Mouse (Mus musculus) mouse embryonic stem cell (cell line): ENCODE results near the gene Card11.

Experiments
- in situ Hi-C, 2 experiments: fragments of 300-500 bp; cut with MboI; formaldehyde crosslinking; loops; 1 replicate in 1 of 2; 3 replicates in 1 of 2; pipeline ENCODE4 v1.14.3; 2019 to 2020; ENCODE audit warnings: low sequenced_read_pairs in 2 of 2, low pct_unique_long_range_greater_than_20kb in 1 of 2, mixed read lengths in 1 of 2; ENCODE audit not compliant: unreplicated experiment in 1 of 2

Gene Card11

GRCm38 (mm10) chr5:140999178-140999672 lies 1.2 kb downstream of the Card11 start:
- in situ Hi-C loops, result no loop called here

- in situ Hi-C loops, result no loop called here
These were observed 2.6 kb downstream of the Card11 start for GRCm38 (mm10) chr5:140997767-140998166.

- in situ Hi-C loops, result no loop called here
These were observed 8.0 kb downstream of the Card11 start for GRCm38 (mm10) chr5:140992093-140993070.

- in situ Hi-C loops, result no loop called here
These were observed 14.9 kb downstream of the Card11 start for GRCm38 (mm10) chr5:140985311-140986050.

- in situ Hi-C loops, result no loop called here
These were observed 19.0 kb downstream of the Card11 start for GRCm38 (mm10) chr5:140981370-140981805.

- in situ Hi-C loops, result no loop called here
These were observed 19.6 kb downstream of the Card11 start for GRCm38 (mm10) chr5:140980783-140981182.

- in situ Hi-C loops, result no loop called here
These were observed 20.3 kb downstream of the Card11 start for GRCm38 (mm10) chr5:140980051-140980450.

GRCm38 (mm10) chr5:140962945-140963344 lies 37.4 kb downstream of the Card11 start:
- in situ Hi-C loops, result no loop called here

- in situ Hi-C loops, result no loop called here
These were observed 39.6 kb downstream of the Card11 start for GRCm38 (mm10) chr5:140960732-140961131.

GRCm38 (mm10) chr5:140959160-140959559 lies 41.2 kb downstream of the Card11 start:
- in situ Hi-C loops, result no loop called here

GRCm38 (mm10) chr5:140957106-140957505 lies 43.3 kb downstream of the Card11 start:
- in situ Hi-C loops, result no loop called here

- in situ Hi-C loops, result no loop called here
These were observed 44.7 kb downstream of the Card11 start for GRCm38 (mm10) chr5:140955666-140956065.

GRCm38 (mm10) chr5:140951801-140952200 lies 48.6 kb downstream of the Card11 start:
- in situ Hi-C loops, result no loop called here

- in situ Hi-C loops, result no loop called here
These were observed 52.4 kb downstream of the Card11 start for GRCm38 (mm10) chr5:140948009-140948408.

- in situ Hi-C loops, result no loop called here
These were observed 54.3 kb downstream of the Card11 start for GRCm38 (mm10) chr5:140946034-140946433.

GRCm38 (mm10) chr5:140944382-140945125 lies 55.8 kb downstream of the Card11 start:
- in situ Hi-C loops, result no loop called here

GRCm38 (mm10) chr5:140940923-140941491 lies 59.4 kb downstream of the Card11 start:
- in situ Hi-C loops, result no loop called here

GRCm38 (mm10) chr5:140940257-140940922 lies 60.0 kb downstream of the Card11 start:
- in situ Hi-C loops, result no loop called here
